Mouse (Mus musculus): ENCODE measurements around the gene Dnajc12. TPM values are rescaled to one million over a fixed set of nuclear protein-coding genes. Genes with fewer than 3 reads are reported as not detected.
"Not testable (repeated sequence)": the region's sequence is repeated elsewhere in the genome, so short reads cannot be mapped to it uniquely, and the experiment has no call there.

Gene Dnajc12
- total RNA-seq, 4 experiments from 2014 or later, result 17.6 to 25.0 (median 24.7) TPM

DNA sequence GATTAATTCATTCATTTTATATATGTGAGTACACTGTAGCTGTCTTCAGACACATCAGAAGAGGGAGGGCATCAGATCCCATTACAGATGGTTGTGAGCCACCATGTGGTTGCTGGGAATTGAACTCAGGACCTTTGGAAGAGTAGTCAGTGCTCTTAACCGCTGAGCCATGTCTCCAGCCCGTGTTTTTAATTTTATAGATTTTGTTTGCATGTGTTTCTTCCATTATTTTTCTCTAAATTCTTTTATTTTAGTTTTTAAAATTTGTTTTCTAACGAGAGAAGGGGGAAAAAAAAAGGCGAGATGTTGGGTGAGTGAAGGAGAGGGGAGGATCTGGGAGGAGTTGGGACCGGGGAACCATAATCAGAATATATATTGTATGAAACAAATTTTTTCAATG is 3.7 kb downstream of the Dnajc12 start:
- not testable (repeated sequence) for DNase-seq (ENCODE audit: low spot score in 2 of 2)

DNA sequence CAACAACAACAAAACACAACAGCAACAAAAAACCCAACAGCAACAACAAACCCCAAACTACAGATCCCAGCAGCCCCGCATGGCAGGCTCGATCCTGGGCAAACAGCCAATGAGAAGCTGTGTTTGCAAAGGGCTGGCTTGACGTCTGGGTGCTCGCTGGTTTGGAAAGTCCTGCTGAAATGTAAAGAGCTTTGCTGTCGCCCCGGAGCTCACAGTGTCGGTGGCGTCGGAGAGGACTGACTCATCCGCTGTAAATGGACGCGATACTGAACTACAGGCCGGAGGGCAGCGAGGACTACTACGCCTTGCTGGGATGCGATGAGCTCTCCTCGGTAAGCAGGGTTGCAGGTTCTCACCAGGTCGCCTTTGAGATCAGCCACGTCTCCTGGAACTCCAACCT is 4.2 kb downstream of the Dnajc12 start:
- peak; percentile 83 to 88 for DNase-seq (ENCODE audit: low spot score in 2 of 2)

DNA sequence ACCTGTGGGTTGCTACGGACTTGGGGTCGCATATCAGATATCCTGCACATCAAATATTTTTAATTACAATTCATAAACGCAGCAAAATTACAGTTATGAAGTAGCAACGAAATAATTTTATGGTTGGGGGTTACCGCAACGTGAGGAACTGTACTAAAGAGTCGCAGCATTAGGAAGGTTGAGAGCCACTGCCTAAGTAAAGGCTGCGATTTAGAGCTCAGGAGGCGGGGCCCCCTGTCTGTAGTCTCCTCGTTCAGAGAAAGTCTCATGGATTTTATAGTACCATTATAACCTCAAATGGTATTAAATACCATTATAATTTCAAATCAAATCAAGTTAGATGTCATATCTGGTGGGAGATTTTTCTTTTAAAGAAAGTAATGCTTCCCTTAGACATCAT is 4.7 kb downstream of the Dnajc12 start:
- DNase-seq (ENCODE audit: low spot score in 2 of 2), result no peak

DNA sequence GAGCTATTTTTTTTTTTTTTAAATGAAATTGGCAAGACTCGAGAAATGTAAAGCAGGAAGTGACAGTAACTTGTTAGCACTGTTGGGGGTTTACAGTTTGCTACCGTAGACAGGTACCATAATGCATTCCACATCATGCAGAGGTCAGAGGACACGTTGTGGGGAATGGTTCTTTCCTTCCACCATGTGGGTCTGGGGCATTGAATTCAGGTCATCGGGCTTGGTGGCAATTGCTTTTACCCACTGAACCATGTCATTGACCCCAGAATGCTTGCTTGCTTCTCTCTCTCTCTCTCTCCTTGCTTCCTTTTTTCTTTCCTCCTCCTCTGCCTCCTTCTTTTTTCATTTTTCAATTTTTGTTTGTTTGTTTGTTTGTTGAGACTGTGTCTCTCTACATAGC is 6.7 kb downstream of the Dnajc12 start:
- no peak for DNase-seq (ENCODE audit: low spot score in 2 of 2)

DNA sequence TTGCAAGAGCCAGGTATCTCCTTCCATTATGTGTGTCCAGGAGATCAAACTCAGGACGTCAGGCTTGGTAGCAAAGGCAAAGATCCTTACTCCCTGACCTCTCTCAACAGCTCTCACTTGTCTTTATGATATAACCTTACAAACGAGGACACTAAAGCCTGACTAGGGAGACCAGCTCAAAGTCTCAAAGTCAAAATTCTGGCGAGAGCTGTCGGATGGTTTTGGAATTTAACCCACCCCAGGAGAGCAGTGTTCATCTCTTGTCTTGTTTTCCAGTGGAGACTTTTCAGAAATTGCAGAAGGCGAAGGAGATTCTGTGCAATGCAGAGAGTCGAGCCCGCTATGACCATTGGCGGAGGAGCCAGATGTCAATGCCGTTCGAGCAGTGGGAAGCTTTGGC is 14.7 kb downstream of the Dnajc12 start:
- no peak for DNase-seq (ENCODE audit: low spot score in 2 of 2)

DNA sequence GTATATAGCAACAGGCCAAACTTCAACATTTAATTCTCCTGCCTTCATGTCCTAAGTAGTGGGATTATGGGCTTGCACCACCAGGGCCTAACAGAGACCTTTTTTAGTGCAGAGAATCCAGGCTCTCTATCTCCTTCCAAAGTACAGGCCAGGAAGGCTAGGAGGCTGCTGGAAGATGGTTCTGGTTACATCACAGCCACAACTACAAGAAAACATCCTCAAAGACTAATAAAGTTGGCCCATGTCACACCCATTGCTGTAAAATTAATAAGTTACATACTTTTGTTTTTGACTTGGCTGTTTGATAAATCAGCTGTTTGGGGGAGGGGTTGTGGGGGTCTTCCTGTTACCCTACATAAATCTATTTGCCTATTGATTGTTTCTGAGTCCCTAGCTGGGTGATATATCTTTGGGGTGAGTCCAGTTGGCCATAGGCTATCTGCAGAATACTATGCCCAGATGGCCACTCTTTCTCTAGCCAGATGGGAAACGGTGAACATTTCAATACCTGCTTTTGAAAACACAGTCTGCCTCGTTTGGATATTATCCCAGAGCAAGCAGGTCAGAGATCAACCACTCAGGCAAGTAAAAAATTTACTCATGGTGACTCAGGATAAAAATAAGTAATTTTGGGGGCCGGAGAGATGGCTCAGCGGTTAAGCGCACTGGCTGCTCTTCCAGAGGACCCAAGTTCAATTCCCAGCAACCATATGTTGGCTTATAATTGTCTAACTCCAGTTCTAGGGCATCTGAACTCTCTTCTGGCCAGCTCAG is 20.7 kb downstream of the Dnajc12 start:
- no peak for DNase-seq (ENCODE audit: low spot score in 2 of 2)

DNA sequence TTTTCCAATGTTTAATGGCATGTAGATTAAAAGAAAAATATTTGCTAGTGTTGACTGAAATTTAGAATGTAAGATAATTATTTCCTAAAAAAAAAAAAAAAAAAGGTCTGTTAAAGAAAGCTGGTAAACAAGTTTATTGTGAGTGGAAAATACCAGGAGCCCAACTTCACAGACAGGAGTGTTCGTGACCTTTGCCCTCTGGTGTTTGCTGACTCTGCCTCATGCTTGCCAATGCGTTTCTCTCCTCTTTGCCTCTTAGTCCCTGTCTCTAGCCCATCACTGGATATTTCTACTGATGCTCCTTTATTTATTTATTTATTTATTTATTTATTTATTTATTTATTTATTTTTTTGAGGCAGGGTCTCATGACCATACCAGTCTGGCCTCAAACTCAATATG is 21.4 kb downstream of the Dnajc12 start:
- DNase-seq (ENCODE audit: low spot score in 2 of 2), result no peak

DNA sequence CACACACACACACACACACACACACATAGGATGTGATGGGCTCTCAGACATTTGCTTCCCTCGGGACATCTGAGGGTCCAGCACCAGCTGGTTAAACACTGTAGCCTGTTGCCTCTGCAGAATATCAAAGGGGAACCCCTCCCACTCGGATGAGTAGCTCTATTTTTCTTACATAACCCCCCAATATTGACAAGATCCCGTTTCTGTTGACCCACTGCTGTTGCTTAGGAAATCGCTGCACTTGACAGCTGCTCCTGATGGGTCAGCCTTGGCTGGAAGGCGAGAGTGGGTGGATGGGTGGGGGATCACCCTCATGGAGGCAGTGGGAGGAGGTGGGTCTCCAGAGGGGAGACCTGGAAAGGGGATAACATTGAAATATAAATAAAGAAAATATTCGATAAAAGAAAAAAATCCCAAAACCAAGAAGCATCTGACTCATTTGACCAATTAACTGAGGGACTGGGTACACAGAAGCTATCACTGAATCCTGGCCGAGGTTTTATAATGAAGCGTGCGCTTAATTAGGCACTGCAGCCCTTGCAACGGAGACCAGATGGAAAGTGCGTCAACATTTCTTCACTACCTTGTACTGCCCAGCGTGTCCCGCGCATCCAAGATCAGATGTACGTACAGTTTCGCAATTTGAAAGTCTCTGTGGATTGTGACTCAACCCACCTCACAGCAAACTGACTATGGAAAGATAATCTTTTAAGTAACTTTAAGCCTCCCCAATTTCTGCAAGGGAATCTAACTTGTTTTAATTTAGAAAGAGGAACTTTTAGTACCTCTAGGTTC is 28.1 kb downstream of the Dnajc12 start:
- no peak for DNase-seq (ENCODE audit: low spot score in 2 of 2)

DNA sequence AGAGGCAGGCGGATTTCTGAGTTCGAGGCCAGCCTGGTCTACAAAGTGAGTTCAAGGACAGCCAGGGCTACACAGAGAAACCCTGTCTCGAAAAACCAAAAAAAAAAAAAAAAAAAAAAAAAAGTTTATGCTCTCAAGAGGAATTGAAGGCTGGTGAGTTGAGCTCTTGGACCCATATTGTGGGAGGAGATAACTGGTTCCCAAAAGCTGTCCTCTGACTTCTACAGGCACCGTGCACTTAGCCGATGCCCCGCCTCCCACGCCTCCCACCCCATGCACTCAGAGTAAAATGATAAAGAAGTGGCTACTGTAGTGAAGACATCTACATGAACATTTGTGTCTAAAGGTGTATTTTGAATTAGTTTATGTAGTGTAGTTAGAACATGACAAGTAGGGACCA is 29.4 kb downstream of the Dnajc12 start:
- not testable (repeated sequence) for DNase-seq (ENCODE audit: low spot score in 2 of 2)

DNA sequence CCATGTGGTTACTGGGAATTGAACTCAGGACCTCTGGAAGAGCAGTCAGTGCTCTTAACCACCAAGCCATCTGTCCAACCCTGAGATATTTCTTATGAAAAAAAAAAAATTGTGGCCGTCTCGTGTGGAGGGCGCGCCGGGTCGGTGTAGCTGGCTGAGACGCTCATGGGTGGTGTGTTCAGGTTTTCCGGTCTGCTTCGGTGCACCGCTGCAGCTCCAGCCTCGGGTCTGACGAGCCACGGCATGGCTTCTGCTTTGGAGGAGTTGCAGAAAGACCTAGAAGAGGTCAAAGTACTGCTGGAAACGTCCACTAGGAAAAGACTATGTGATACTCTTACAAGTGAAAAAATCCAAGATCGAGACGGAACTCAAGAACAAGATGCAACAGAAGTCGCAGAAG is 30.5 kb downstream of the Dnajc12 start:
- DNase-seq (ENCODE audit: low spot score in 2 of 2), result no peak

DNA sequence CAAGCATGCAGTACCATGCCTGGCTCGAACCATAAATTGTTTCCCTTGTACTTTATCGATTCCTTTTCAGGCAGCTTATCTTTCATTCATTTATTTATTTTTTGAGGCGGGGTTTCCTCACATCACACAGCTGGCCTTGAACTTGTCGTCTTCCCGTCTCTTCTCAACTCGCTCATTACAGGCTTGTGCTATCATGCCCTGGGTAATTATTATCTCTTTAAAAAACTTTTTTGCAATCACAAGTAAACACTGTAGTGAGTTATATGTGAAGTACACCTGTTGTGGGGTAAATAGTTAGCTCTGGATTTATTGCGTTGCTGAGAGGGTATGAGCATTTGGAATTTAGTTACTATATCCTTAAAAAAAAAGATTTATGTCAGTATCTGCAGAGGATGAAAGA is 33.0 kb downstream of the Dnajc12 start:
- no peak for DNase-seq (ENCODE audit: low spot score in 2 of 2)

DNA sequence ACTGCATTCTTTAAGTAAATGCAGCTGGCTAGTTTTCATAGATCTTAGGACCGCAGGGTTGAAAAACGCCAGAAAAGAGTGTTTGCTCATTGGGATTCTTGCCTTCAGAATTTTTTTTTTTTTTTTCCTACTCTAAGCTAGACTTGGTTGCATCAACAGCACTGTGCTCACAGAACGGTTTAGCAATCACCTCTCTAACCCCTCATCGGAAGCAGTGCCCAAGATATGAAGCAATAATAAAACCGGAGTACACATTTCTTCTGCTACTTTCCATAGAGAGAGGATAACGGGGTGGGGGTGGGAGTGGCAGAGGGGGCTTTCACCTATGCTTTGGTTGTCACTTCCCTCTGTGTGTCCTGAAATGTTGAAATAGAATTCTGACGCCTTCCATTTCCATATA is 33.6 kb downstream of the Dnajc12 start:
- no peak for DNase-seq (ENCODE audit: low spot score in 2 of 2)

DNA sequence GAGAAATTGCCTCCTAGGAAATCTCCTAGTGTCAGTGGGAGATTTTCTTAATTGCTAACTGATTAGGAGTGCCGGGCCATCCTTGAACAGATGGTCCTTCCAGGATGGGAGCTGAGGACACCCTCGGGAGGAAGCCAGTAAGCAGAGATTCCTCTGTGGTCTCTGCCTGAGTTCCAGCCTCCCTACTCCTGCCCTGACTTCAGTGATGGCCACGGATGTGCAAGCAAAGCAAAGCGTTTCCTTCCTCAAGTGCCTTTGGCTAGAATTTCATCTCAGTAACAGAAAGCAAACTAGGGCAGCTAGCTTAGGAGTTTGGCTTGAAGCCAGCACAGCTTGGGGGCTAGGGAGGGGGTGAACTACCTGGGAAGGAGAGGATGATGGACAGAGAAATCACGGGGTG is 34.8 kb downstream of the Dnajc12 start:
- no peak for DNase-seq (ENCODE audit: low spot score in 2 of 2)

DNA sequence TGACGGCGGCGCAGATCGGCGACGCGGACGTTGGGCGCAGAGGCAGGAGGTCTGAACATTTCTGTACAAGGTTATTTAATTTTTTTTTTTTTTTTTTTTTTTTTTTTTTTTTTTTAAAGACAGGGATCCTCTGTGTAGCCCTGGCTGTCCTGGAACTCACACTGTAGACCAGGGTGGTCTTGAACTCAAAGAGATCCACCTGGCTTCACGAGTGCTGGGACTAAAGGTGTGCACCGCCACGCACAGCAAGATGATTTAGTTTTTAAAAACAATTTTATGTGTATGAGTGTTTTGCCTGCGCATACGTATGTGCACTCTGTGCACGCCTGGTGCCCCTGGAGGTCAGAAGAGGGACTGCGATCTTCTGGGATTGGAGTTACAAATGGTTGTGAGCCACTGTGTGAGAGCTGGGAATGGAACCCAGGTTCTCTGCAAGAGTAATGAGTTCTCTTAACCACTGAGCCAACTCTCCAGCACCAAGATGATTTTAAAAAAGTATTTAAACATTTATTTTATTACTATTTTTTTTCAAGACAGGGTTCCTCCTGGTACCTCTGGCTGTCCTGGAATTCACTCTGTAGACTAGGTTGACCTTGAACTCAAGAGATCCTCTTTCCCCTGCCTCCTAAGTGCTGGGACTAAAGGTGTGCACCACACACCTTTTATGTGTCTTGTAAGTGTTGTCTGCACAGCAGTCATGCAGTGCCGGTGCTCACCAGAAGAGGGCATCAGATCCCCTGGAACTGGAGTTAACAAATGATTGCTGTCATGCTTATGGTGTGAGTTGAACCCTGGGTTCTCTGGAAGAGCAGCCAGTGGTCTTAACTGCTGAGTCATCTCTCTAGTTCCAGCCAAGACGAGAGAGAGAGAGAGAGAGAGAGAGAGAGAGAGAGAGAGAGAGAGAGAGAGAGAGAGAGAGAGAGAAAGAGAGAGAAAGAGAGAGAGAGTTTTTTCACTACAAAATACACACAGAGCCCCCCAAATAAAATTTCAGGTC is 39.8 kb downstream of the Dnajc12 start, which contains the start of gene Gm7075:
Gm7075 (minus strand) TSS at position 51 of the 997 bp plus-strand sequence.
- no peak for DNase-seq (ENCODE audit: low spot score in 2 of 2)

DNA sequence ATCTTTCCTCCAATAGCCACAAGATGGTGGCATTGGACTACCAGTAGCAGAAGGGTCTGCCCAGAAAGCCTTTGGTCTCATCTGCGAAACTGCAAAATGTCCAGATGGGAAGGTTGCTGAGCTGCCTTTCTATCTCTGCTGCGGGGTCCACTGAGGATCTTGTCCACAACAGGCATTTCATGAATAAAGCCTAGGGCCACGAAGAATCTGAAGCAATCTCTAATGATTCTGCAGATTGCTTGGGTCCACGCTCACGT is 40.4 kb downstream of the Dnajc12 start:
- DNase-seq (ENCODE audit: low spot score in 2 of 2), result no peak

DNA sequence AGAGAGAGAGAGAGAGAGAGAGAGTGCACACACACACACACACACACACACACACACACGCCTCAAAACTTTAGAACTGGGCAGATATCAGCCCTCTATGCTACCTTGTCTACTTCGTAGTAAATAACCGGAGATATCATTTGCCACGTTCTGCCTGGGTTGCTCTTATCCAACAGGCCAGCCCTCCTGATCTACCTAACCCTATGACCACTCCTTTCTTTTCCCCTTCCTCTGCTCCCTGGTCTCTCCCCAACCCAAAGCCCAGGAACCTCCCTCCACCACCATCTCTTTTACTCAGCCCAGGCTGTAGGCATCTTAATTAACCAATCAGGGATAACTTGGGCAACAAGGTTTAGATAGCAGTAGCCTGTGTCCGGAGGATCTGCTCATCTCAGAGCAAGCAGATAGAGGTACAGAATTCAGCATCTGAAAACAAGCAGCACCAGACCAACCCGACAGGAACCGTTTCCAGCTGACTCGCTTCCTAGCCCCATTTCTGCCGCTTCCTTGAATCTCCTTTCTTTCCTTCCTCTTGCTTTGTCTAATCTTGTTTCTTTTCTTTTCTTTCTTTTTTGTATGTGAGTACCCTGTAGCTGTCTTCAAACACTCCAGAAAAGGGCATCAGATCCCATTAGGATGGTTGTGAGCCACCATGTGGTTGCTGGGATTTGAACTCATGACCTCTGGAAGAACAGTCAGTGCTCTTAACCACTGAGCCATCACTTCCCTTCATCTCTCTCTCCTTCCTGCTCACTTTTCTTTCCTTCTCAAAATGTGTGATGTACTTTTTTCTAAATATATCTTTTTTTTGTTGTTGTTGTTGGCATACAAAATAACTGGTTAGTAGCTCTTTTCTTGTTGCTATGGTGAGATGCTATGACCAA is 41.6 kb downstream of the Dnajc12 start:
- no peak for DNase-seq (ENCODE audit: low spot score in 2 of 2)

DNA sequence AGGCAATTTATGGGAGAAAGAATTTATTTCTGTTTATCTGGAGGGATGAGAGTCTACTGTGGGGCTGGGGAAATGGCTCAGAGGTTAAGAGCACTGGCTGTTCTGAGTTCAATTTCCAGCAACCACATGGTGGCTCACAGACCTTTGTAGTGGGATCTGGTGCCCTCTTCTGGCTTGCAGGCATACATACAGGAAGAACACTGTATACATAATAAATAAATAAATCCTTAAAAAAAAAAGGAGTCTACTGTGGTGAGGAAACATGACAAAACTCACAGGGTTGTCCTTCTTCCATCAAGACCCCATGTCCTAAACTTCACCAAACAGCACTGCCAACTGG is 42.2 kb downstream of the Dnajc12 start:
- no peak for DNase-seq (ENCODE audit: low spot score in 2 of 2)

DNA sequence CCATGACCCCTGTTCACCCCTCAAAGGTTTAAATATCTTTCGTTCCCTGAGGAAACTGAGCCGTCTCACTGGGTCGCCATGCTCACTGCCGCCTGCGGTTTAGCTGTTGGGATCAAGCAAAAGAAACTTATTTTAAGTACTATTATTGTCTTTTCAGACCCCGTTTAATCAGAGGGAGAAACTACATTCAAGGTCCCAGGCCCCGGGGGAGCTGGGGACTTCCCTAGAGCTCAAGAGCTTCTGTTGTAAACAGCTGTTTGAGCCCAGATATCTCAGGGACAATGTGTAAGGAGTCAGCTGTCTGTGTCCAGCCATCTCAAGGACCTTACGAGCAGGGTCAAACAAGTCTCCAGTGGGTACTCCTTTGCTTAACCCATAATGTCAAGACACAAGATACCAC is 44.9 kb downstream of the Dnajc12 start:
- DNase-seq (ENCODE audit: low spot score in 2 of 2), result no peak

DNA sequence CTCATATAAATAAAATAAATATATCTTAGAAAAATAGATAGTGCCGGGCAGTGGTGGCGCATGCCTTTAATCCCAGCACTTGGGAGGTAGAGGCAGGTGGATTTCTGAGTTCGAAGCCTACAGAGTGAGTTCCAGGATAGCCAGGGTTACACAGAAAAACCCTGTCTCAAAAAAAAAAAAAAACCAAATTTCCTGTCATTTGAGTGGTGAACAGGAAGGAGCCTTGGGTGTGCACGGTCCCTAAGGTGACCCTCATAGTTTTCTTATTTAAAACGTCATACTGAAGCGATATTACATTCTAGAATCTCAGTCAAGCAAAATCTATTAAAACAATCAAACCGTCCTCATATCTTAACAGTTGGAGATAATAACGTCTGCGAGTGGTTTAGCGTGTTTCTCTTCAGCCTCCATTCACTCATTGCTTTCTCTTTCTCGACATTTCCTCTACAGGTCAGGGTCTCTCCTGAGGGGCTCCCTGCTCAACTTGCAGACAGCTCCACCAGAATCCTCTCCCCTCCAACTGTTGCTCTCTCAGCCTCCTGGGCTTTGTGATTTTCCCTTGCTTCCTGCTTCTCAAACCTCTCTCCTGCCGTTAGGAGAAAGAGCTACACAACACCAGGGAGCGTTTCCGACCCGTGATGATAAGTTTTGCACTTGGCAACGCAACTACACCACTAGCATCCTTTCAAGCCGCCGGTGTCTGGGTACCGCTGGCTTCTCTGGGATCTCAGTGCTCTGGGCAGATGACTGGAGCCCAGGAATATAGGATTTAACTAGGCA is 46.2 kb downstream of the Dnajc12 start:
- DNase-seq (ENCODE audit: low spot score in 2 of 2), result no peak

DNA sequence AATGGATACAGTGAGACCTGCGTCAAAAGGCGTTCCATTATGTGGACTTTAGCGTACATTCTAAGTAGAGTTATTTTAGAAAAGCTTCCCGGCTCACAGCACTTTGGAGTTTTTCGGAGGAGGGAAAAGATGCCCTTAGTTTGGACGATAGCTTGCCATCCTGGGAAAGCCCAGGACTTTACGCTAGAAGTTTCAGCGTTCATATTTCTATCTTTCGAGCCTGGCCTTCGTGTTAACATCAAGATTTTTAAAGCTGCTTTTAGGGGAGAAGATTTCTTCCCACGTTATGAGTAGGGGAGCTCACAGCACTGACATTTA is 46.7 kb downstream of the Dnajc12 start:
- DNase-seq (ENCODE audit: low spot score in 2 of 2), result no peak

Data from layer of hippocampus, adult 8-10 months (tissue).